Mouse (Mus musculus): ENCODE results near the gene Mei1. TPM values are rescaled to one million over a fixed set of nuclear protein-coding genes. Genes with fewer than 3 reads are reported as not detected.
"Not testable (repeated sequence)": the region's sequence is repeated elsewhere in the genome, so short reads cannot be mapped to it uniquely, and the experiment has no call there.

Gene Mei1
- polyA plus RNA-seq, 1 experiment from 2014 or later: 0.09 TPM

- Histone ChIP-seq H3K9me3 (replicated peaks; ENCODE audit: low read length) (no peaks in the 10 kb centered on the region), H3K27me3 (ENCODE audit: insufficient read depth, low read length) (no peaks in the 10 kb centered on the region), H3K27ac (no peak overlapping the region), H3K4me2 (ENCODE audit: low read length) (no peak overlapping the region), H3K4me1 (replicated peaks; ENCODE audit: insufficient read depth, low read length) (no peaks in the 10 kb centered on the region), H3K9ac (ENCODE audit: low read depth, low read length) (no peak overlapping the region), H3K36me3 (ENCODE audit: insufficient read depth, low read length) (no peaks in the 10 kb centered on the region), H3K4me3 (replicated peaks; ENCODE audit: low read depth, low read length) (no peak overlapping the region)
- 9% methylated on average over 8 of the region's 8 CpGs for WGBS
- ATAC-seq (replicated peaks; ENCODE audit: low FRiP score, low read depth) (0 out of 2 replicates have a peak, but pooled peaks have one; percentile 21), DNase-seq (ENCODE audit: low spot score) (peak; percentile 67)
- peak; percentile 78 for TF ChIP-seq CTCF (IDR thresholded peaks at IDR 0.05; ENCODE audit: low read depth)
These were observed 37.3 kb downstream of the Mei1 start for GRCm38 (mm10) chr15:82106953-82107555.

GRCm38 (mm10) chr15:82120544-82120943 is 50.7 kb downstream of the Mei1 start:
- no peak overlapping the region for H3K4me3 ChIP-seq (replicated peaks; ENCODE audit: low read depth, low read length)
- DNase-seq (ENCODE audit: low spot score): no peak
- H3K4me1 ChIP-seq (replicated peaks; ENCODE audit: insufficient read depth, low read length): no peaks in the 10 kb centered on the region
- ATAC-seq (replicated peaks; ENCODE audit: low FRiP score, low read depth): no peak
- H3K9ac ChIP-seq (ENCODE audit: low read depth, low read length): no peak overlapping the region
- no peak overlapping the region for H3K4me2 ChIP-seq (ENCODE audit: low read length)
- no peaks in the 10 kb centered on the region for H3K9me3 ChIP-seq (replicated peaks; ENCODE audit: low read length)
- H3K27ac ChIP-seq: no peak overlapping the region
- H3K36me3 ChIP-seq (ENCODE audit: insufficient read depth, low read length): no peaks in the 10 kb centered on the region
- WGBS: 77% methylated on average over 8 of the region's 8 CpGs
- H3K27me3 ChIP-seq (ENCODE audit: insufficient read depth, low read length): no peaks in the 10 kb centered on the region
- TF ChIP-seq CTCF (IDR thresholded peaks at IDR 0.05; ENCODE audit: low read depth): no peak

- not testable (repeated sequence) for H3K9me3 ChIP-seq (replicated peaks; ENCODE audit: low read length); H3K4me3 ChIP-seq (replicated peaks; ENCODE audit: low read depth, low read length); ATAC-seq (replicated peaks; ENCODE audit: low FRiP score, low read depth); H3K27ac ChIP-seq; DNase-seq (ENCODE audit: low spot score); H3K4me1 ChIP-seq (replicated peaks; ENCODE audit: insufficient read depth, low read length); H3K9ac ChIP-seq (ENCODE audit: low read depth, low read length); H3K4me2 ChIP-seq (ENCODE audit: low read length); H3K36me3 ChIP-seq (ENCODE audit: insufficient read depth, low read length); H3K27me3 ChIP-seq (ENCODE audit: insufficient read depth, low read length)
- 85% methylated on average over 4 of the region's 4 CpGs for WGBS
These were observed 56.9 kb downstream of the Mei1 start for GRCm38 (mm10) chr15:82126690-82127089.

- H3K9ac ChIP-seq (ENCODE audit: low read depth, low read length): peak within 1 kb of the TSS; percentile 58
- DNase-seq (ENCODE audit: low spot score) (peak; percentile 98), ATAC-seq (replicated peaks; ENCODE audit: low FRiP score, low read depth) (peak; percentile 99)
- TF ChIP-seq CTCF (IDR thresholded peaks at IDR 0.05; ENCODE audit: low read depth): peak; percentile 6; the same call in 1 of the 2 replicates
- H3K4me2 ChIP-seq (ENCODE audit: low read length): peak within 1 kb of the TSS; percentile 82
- no peaks in the 10 kb centered on the region for H3K9me3 ChIP-seq (replicated peaks; ENCODE audit: low read length)
- WGBS: under 1% methylated on average over 74 of the region's 74 CpGs
- H3K27me3 ChIP-seq (ENCODE audit: insufficient read depth, low read length): no peaks in the 10 kb centered on the region
- peak within 1 kb of the TSS; percentile 71 for H3K4me3 ChIP-seq (replicated peaks; ENCODE audit: low read depth, low read length)
- H3K27ac ChIP-seq: peak within 1 kb of the TSS; percentile 8; the same call in 1 of the 2 replicates
- H3K36me3 ChIP-seq (ENCODE audit: insufficient read depth, low read length): no peaks in the 10 kb centered on the region
- no peaks in the 10 kb centered on the region; the same call in 1 of the 2 replicates for H3K4me1 ChIP-seq (replicated peaks; ENCODE audit: insufficient read depth, low read length)
These were observed 57.9 kb downstream of the Mei1 start, which contains the start of gene Ccdc134 for GRCm38 (mm10) chr15:82127426-82128374. Ccdc134 (plus strand) TSS chr15:82127922.

- peak overlapping the region; percentile 58 for H3K9ac ChIP-seq (ENCODE audit: low read depth, low read length)
- H3K36me3 ChIP-seq (ENCODE audit: insufficient read depth, low read length): no peaks in the 10 kb centered on the region
- no peak overlapping the region; the same call in 1 of the 2 replicates for H3K27ac ChIP-seq
- H3K9me3 ChIP-seq (replicated peaks; ENCODE audit: low read length): no peaks in the 10 kb centered on the region
- DNase-seq (ENCODE audit: low spot score): peak; percentile 44
- no peaks in the 10 kb centered on the region; the same call in 1 of the 2 replicates for H3K4me1 ChIP-seq (replicated peaks; ENCODE audit: insufficient read depth, low read length)
- H3K27me3 ChIP-seq (ENCODE audit: insufficient read depth, low read length): no peaks in the 10 kb centered on the region
- peak overlapping the region; percentile 82 for H3K4me2 ChIP-seq (ENCODE audit: low read length)
- 0% methylated on average over 5 of the region's 5 CpGs for WGBS
- ATAC-seq (replicated peaks; ENCODE audit: low FRiP score, low read depth): no peak
- peak overlapping the region; percentile 71 for H3K4me3 ChIP-seq (replicated peaks; ENCODE audit: low read depth, low read length)
- no peak for TF ChIP-seq CTCF (IDR thresholded peaks at IDR 0.05; ENCODE audit: low read depth)
These were observed 58.6 kb downstream of the Mei1 start for GRCm38 (mm10) chr15:82128398-82128797.

- Histone ChIP-seq H3K27me3 (ENCODE audit: insufficient read depth, low read length) (no peaks in the 10 kb centered on the region), H3K9ac (ENCODE audit: low read depth, low read length) (no peak overlapping the region), H3K4me2 (ENCODE audit: low read length) (no peak overlapping the region), H3K4me1 (replicated peaks; ENCODE audit: insufficient read depth, low read length) (no peaks in the 10 kb centered on the region; the same call in 1 of the 2 replicates), H3K9me3 (replicated peaks; ENCODE audit: low read length) (no peaks in the 10 kb centered on the region), H3K4me3 (replicated peaks; ENCODE audit: low read depth, low read length) (no peak overlapping the region), H3K36me3 (ENCODE audit: insufficient read depth, low read length) (no peaks in the 10 kb centered on the region), H3K27ac (no peak overlapping the region)
- DNase-seq (ENCODE audit: low spot score): no peak
- WGBS: 75% methylated on average over 7 of the region's 7 CpGs
- no peak for ATAC-seq (replicated peaks; ENCODE audit: low FRiP score, low read depth)
- no peak for TF ChIP-seq CTCF (IDR thresholded peaks at IDR 0.05; ENCODE audit: low read depth)
These were observed 60.8 kb downstream of the Mei1 start for GRCm38 (mm10) chr15:82130599-82130998.

Measured in kidney, postnatal 0 days (tissue).